Mouse (Mus musculus) T-helper 17 cell (primary cell): ENCODE measurements around the gene Tnfrsf14.

Experiments
- in situ Hi-C, 2 experiments: fragments of 300-600 bp; cut with MboI, MseI; formaldehyde crosslinking; loops; 1 replicate in 1 of 2; 2 replicates in 1 of 2; pipeline ENCODE4 v1.15.1; 2025; ENCODE audit warnings: high pct_unique_total_duplicates in 2 of 2

Tnfrsf14 gene

DNA sequence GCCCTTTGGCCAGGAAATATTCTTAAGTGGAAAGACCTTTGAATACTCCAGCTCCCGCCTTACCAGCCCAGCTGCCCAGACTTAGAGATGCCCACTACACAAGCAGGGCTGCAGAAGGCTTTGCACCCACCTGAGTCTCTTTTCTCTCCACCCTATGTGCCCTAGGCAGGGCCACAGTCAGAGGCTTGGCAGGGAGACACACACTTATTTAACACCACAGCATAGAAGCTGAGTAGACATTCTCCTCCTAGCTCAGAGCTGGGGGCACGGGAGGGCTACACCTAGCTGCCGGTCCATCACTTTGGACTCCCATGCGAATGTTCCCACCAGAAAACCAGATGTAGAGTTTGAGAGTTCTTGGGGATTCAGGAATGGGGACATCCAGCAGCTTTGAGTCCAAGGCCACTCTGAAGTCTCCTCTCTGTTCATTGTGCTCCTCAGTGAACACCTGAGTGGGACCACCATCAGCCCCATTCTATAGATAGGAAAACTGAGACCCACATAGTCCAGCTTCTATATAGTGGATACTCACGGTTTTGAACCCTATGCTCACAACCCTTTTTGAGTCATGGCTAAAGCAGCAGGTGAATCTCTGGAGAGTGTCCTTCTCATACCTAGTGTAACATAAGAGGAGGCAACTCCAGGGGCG is 20.7 kb upstream of the Tnfrsf14 start:
- in situ Hi-C loops: loop anchor here (10.0 to 25.0 kb wide), 2 partner anchors 296 to 1512 kb away; partner anchors contain the start of gene Faap20 (in 1 of the 2)

DNA sequence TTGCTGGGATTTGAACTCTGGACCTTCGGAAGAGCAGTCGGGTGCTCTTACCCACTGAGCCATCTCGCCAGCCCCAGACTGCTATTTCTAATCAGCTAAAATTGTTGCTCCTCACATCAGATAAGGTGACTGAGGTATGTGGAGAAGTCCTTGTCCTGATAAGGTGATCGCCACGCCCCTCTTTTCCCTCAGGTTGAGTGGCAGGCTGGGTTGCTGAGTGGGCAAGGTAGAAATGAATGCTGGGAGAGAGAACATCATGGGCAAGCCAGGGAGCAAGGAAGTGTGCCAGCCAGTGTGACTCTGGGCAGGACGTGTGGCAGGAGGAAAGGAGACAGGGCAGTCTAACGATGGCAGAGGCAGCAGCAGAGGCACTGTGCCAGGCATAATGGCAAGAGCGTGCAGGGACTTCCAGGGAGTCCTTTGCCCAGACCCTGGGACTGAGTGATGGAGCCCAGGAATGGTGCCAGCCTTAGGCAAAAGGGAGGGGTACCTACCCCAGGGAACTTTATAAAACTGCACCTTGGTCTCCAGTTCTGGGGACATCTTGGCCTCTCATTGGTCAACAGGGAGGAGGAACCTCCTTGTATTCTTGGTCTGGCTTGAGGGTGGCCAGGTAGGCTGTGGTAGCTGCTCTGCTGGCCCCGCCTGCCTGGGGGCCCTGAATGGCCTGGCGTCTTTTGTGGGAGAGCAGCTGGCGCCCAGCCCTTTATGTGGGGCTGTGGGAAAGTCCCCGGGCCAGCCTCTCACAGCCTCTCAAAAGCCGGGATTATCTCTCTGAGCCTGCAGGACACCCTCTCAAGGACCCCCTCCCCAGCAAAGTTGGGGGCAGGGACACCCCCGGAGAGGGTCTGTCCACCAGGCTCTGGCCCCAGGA is 19.9 kb upstream of the Tnfrsf14 start:
- in situ Hi-C loops: loop anchor here (10.0 to 25.0 kb wide), 2 partner anchors 296 to 1511 kb away; partner anchors contain the start of gene Faap20 (in 1 of the 2)

DNA sequence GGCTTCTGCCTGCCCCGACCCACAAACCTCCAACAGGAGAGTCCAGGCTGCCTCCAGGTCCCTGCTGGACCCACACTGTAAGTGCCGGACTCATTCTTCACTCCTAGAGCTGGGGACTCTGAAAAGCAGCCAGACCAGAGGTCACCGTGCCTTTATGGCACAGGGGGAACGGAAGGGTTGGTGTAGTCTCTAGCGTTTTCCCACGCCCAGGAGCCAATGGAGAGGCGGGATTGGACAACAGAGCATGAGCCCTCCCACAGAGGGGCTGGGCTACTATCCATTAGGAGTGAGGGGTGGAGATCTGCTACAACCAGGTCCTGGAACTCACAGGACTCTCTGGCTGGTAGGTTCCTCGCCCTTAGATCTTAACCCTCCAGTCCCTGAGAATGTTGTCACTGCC is 18.0 kb upstream of the Tnfrsf14 start:
- in situ Hi-C loops: loop anchor here (10.0 to 25.0 kb wide), 2 partner anchors 298 to 1509 kb away; partner anchors contain the start of gene Faap20 (in 1 of the 2)

GRCm38 (mm10) chr4:154944121-154944590 is 15.8 kb upstream of the Tnfrsf14 start:
- in situ Hi-C loops: loop anchor here (10.0 to 25.0 kb wide), 2 partner anchors 301 to 1507 kb away; partner anchors contain the start of gene Faap20 (in 1 of the 2)

- in situ Hi-C loops: loop anchor here (10.0 to 25.0 kb wide), 2 partner anchors 301 to 1506 kb away; partner anchors contain the start of gene Faap20 (in 1 of the 2)
Observed at GRCm38 (mm10) chr4:154943323-154944039, 15.1 kb upstream of the Tnfrsf14 start.

DNA sequence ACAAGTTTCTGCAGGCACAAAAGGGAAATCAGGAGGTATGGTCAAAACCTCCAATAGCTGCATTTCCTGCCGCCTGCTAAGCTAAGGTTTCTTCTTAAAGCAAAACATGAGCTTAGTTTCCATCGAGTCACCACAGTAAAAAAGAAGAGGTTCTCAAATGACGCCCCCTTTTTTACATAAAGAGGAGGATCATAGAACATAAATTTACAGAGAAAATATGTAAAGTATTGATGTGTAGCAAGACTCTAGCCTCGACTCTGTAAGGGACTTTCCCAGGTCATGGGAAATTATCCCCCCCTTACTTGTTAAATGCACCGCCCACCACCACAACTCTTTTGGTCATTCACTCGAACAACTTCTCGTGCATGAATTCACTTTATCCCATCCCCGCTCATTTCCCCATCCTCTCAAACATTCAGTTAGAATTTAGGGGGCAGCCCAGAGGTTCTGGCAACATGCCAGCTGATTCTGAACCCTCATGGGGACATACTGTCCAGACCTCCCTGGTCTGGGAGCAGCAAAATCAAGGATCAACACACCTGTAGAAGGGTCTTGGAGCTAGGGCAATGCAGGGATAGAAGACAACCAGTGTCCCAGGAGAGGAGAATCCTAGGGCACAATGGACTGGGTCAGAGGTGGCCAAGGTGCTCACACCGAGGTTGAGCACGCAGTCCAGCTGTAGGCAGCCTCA is 14.4 kb upstream of the Tnfrsf14 start:
- in situ Hi-C loops: loop anchor here (10.0 to 25.0 kb wide), 2 partner anchors 302 to 1505 kb away; partner anchors contain the start of gene Faap20 (in 1 of the 2)

DNA sequence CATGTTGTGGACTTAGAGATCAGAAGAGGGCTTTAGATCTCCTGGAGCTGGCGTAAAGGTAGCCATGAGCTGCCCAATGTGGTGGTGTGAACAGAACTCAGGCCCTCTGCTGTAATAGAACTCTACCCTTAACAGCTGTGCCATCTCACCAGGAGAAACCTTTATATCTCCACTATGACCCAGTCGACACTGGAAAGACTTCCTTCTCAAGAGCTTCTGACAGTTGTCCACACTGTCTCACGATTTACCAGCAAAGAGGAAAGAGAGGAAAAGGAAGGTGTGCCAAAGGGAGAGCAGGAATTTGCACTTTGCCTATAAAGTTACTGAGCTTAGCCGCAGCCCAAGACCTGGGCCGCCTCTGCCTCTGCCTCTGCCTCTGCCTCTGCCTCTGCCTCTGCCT is 13.5 kb upstream of the Tnfrsf14 start:
- in situ Hi-C loops: loop anchor here (10.0 to 25.0 kb wide), 2 partner anchors 303 to 1505 kb away; partner anchors contain the start of gene Faap20 (in 1 of the 2)

DNA sequence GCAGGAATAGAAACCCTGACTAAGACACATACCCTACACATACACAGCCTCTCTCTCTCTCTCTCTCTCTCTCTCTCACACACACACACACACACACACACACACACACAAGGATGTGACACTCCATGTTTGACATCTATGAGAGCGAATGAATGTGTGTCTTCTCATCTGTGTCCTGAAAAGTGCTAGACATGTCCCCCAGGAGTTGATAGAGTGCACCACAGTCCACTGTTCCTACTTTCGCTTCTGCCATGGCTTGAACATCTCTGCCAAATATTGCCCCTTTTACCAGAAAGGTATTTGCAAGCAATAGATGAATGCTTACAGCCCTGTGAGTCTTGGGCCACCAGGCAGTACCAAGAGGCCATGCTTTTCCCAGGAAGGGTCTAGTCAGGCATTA is 11.8 kb upstream of the Tnfrsf14 start:
- in situ Hi-C loops: loop anchor here (10.0 to 25.0 kb wide), 2 partner anchors 305 to 1503 kb away; partner anchors contain the start of gene Faap20 (in 1 of the 2)

- in situ Hi-C loops: loop anchor here in 1 of 2 experiments (25.0 kb wide), 1 partner anchor 1500 kb away; no protein-coding TSS in a partner anchor
Observed at GRCm38 (mm10) chr4:154937746-154938145, 9.4 kb upstream of the Tnfrsf14 start.

DNA sequence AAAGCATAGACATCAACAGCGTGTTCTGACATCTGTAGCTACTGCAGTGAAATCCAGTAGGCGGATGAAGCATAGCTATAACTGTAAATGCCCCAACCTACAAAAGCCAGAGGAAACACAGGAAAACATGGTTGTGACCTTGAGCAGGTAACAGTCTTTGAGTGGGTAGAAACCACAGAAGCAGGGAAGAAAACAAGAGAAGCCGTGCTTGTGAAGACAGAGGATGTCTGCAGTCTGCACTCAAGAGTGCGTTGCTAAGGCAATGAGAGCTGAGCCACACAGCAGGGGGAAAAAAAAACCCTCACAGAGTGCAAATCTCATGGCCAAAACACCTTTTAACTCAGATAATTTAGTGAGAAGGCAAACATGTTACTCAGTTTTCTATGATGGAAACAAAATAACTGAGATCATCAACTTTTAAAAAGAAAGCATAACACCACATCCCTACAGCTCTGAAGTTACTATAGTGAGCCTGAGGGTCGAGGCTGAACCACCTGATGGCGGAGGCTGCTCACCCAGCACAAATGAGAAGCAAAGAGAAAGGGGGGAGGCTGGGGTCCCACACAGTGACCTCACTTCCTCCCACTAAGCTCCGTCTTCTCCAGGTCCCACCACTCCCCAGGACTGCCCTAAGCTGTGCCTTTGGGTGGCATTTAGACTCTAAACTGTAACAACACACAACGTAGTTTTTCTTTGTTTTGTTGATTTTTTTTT is 8.3 kb upstream of the Tnfrsf14 start:
- in situ Hi-C loops: loop anchor here in 1 of 2 experiments (25.0 kb wide), 1 partner anchor 1499 kb away; no protein-coding TSS in a partner anchor

DNA sequence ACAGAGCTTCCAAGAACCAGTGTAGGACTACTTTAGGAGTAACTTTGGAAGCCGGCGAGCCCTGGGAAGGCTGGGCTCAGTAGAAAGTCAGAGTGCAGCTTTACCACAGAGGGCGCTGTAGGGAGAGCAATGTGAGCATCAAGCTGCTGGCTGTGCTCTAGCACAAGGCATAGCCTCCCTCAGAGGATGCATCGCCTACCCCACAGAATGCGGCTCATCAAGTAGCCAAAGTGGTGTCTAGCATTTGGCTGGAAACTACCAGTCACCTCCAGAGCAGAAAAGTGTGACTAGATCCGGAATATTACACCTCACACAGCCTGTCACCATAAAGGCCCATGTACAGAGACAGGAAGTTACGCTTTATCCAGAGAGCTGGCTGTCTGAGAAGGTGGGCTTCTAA is 7.4 kb upstream of the Tnfrsf14 start:
- in situ Hi-C loops: loop anchor here in 1 of 2 experiments (25.0 kb wide), 1 partner anchor 1498 kb away; no protein-coding TSS in a partner anchor

DNA sequence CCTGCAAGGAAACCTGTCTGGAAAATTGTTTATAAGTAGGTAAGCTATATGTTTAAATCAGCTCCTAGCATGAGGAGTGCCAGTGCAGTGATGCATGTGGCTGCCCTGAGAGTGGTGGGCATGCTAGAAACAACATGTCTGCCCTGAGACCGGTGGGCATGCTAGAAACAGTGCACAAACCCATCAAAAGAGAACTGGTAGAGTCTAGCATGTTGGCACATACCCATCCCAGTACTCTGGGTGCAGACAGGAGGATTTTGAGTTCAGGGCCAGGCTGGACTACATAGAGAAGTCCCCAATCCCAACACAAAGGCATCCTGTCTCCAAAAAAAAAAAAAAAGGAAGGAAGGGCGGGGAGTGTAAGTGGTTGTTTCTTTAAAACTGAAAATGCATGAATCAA is 6.4 kb upstream of the Tnfrsf14 start:
- in situ Hi-C loops: loop anchor here in 1 of 2 experiments (25.0 kb wide), 1 partner anchor 1497 kb away; no protein-coding TSS in a partner anchor

DNA sequence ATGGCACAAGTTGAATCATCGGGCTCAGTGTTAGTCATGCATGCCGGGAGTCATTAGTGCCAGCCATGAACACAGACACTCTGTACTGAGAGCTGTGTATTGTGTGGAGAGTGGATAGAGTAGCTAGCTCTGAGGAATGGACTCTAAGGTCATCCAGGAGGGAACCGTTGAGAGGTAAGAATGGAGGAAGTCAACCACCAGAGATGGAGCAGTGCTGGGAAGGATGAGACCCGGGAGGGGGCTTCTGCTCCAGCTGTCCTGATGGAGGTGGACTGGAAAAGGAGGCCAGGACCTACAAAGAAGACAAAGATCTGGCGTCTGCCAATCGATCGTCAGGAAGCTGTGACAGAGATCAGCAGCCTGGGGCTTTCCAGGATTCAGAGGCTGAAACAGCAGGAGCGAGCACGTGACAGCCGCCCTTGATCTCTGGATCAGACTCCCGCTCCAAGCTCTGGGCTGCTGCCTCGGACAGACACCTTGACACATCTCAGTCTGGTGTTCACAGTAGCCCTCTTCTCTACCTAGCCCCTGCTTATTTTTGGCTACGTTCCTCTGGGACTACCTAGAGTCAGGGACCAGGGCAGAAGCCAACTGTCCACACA is 5.0 kb upstream of the Tnfrsf14 start:
- in situ Hi-C loops: loop anchor here in 1 of 2 experiments (25.0 kb wide), 1 partner anchor 1496 kb away; no protein-coding TSS in a partner anchor

DNA sequence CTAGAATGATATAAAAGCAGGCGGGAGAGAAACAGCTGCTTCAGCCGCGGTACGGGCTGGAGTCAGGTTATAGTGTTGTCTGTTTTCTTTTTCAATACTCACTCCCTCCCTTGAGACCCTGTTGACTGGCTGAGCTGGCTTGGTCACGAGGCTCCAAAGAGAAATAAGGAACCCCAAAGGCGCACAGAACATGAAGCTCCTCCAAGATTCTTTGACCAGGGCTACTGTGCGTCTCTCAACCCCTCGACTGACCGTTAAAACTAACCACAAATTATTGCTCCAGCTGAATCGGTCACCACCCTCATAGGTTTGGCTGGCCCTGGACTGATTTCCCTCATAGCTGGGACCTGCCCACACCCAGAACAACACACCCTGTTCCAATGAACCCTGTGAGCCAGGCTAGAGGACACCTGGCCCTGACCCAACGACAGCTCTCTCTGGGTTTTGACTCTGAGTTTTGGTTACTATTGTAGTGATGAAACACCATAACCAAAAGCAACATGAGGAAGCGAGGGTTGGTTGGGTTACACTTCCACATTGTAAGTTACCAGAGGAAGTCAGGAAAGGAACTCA is 811 bp upstream of the Tnfrsf14 start:
- in situ Hi-C loops: loop anchor here in 1 of 2 experiments (25.0 kb wide), 1 partner anchor 1492 kb away; no protein-coding TSS in a partner anchor

GRCm38 (mm10) chr4:154927899-154928337 is 445 bp downstream of the Tnfrsf14 start:
- in situ Hi-C loops: loop anchor here in 1 of 2 experiments (25.0 kb wide), 1 partner anchor 1491 kb away; no protein-coding TSS in a partner anchor

DNA sequence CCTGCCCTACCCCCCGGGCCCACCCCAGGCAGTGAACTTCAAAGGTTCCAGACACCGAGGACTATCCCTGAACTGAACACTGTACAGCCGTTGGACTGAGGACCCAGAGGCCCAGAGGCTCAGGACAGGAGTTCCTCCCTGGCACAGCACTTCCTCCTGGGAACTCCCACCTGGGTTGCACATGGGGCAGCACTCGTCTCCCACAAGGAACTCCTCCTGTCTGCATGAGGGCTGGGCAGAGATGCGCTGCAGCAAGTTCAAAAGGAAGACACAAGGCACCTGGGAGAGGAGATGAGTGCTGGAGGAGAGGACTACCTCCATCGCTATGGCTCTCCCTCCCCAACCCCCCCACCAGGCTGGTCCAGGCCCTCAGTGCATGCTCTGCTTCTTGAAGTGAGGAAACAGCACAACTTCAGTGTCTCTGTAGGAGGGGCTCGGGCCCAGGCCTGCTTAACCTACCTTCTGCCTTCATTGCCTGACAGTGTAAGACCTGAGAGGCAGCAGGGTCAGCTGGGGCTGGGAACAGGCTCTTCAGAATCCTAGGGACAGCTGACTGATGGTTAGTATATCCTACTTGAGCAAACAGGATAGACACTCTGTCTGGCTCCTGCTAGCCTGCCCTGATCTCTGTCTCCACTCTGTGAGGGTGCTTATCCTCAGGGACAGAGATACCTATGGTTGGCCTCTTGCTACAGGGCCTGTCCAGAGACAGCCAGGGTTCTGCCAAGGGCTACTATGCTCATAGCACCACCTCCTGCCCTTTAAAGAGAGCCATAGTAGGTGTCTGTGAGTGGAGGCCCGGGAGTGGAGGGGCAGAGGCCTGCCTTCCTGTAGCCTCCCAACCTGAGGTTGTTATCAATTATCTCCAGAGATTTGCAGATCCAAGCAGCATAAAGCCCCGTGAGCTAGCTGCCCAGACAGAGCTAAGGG is 1.1 kb downstream of the Tnfrsf14 start:
- in situ Hi-C loops: loop anchor here in 1 of 2 experiments (25.0 kb wide), 1 partner anchor 1490 kb away; no protein-coding TSS in a partner anchor

GRCm38 (mm10) chr4:154925413-154925812 is 3.0 kb downstream of the Tnfrsf14 start:
- in situ Hi-C loops: loop anchor here in 1 of 2 experiments (25.0 kb wide), 1 partner anchor 1488 kb away; no protein-coding TSS in a partner anchor
